Mouse (Mus musculus) E14TG2a.4 (cell line): ENCODE measurements around the gene Notch2.

Experiments used
- CTCF ChIP-seq: conservative IDR thresholded peaks from 2 replicates; pipeline ENCODE4 v1.5.1; 2014; ENCODE audit warnings: low read length
- NANOG ChIP-seq: IDR thresholded peaks from 2 replicates; pipeline ENCODE4 v1.6.1; 2014; ENCODE audit warnings: borderline replicate concordance, low read length, mixed read lengths
- POU5F1 ChIP-seq: IDR thresholded peaks from 2 replicates; pipeline ENCODE4 v1.6.1; 2014; ENCODE audit warnings: low read length, borderline replicate concordance

GRCm38 (mm10) chr3:98094629-98095583 lies 81.6 kb downstream of the Notch2 start:
- no peak for TF ChIP-seq CTCF
- TF ChIP-seq POU5F1 = no peak
- TF ChIP-seq NANOG = no peak
